Mouse (Mus musculus) frontal cortex, adult 2 months (tissue): Measurements from ENCODE around the gene Zfp524. TPM values are rescaled to one million over a fixed set of nuclear protein-coding genes. Genes with fewer than 3 reads are reported as not detected.
"Not testable (repeated sequence)": the region's sequence is repeated elsewhere in the genome, so short reads cannot be mapped to it uniquely, and the experiment has no call there.

Experiments
- DNase-seq, 2 experiments: peaks; one replicate each; pipeline ENCODE4 v3.0.0; 2022; ENCODE audit warnings: low spot score in 1 of 2; ENCODE audit errors: extremely low spot score in 1 of 2
- polyA plus RNA-seq: library from polyadenylated mRNA; depleted of rRNA; stranded (reverse); fragments of >200 nt; gene quantifications from 2 replicates; pipeline ENCODE4 v1.2.3, GENCODE M21; 2012

Gene Zfp524
- polyA plus RNA-seq, 1 experiment = 13.5 TPM

DNA sequence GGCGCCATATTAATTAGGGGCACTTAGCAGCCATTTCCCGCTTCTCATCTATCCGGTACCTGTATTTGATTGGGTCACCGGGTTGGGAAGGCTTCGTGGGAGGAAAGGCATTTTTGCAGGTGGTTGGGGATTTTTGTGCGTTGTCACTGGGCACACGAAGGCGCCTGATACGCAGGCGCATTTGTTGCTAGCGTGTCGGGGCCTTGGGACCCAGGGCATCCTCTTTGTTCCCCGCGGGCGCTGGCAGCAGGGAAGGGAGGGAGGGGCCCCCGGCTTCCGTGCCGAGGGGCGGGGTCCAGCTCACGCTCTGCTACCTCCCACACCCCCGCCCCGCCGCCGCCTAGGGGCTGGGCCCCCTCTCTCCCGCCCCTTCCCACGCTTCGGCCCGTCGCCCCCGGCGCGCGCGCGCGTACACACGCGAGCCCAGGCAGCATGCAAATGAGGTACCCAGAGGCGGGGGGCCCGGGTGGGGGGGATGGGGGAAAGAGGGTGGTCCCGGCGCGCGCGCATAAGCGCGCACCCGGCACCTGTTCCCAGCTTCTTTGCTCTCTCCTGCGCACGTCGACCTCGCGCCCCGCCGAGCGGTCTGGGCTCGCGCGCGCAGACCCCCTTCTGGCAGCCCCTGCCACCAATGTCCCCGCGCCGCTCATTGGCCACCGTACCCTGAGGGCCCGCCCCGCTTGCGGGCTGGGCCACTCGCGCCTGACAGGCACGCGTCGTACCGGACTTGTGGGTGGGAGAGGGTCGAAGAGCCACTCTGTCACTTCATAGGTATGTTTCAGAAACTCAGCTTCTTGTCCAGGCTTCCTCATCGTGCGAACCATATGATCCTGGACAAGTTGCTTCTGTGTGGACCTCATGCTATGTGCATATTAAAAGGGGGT, 1.1 kb downstream of the Zfp524 start, which contains the start of gene Gm44973:
Gm44973 (plus strand) TSS at position 379 of the 884 bp plus-strand sequence.
- peak; percentile 89 to 93 for DNase-seq

DNA sequence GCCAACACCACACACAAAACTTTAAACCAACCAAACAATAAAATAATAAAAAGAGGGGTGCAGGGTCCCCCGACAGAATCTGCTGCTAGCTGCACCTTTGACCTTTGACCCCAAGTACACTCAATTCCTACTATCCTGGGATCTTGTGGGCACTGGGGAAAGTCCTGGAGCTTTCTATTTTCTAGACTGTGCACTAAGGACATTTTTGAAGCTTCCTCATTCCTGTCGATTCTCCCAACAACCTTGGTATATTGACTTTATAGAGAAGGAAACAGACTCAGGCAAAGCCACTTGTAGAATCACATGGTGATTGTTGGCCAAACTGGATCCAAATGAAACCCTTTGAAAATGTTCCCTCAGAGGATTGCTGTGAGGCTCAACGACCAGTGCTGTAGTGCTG, 1.8 kb downstream of the Zfp524 start:
- no peak for DNase-seq

GRCm38 (mm10) chr7:5016920-5017319, 2.7 kb downstream of the Zfp524 start:
- no peak for DNase-seq

DNA sequence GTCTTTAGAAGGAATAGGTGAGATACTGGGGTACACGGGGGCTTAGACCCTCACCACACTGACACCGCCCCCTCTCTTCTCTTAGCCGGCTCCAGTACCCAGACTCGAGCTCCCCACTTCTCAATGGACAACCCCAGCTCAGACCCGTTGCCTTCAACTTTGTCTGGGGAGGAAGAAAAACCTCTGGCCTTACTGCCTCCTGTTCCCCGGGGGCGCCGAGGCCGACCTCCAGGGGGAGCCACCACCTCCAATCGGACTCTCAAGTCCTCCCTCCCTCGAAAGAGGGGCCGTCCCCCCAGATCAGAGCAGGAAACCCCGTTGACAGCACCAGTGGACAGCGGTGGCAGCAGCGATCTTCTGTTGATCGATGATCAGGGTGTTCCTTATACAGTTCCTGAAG, 3.1 kb downstream of the Zfp524 start:
- DNase-seq = no peak

GRCm38 (mm10) chr7:5017931-5018330, 3.7 kb downstream of the Zfp524 start:
- no peak for DNase-seq

GRCm38 (mm10) chr7:5019576-5019975, 5.4 kb downstream of the Zfp524 start:
- DNase-seq = not testable (repeated sequence)

- DNase-seq = peak; percentile 99 to 100
Measured at GRCm38 (mm10) chr7:5020000-5020681, 5.9 kb downstream of the Zfp524 start, which contains the start of the genes Zfp865 and Ccdc106. Zfp865 (plus strand) TSS chr7:5020376. Ccdc106 (plus strand) TSS chr7:5020553.

DNA sequence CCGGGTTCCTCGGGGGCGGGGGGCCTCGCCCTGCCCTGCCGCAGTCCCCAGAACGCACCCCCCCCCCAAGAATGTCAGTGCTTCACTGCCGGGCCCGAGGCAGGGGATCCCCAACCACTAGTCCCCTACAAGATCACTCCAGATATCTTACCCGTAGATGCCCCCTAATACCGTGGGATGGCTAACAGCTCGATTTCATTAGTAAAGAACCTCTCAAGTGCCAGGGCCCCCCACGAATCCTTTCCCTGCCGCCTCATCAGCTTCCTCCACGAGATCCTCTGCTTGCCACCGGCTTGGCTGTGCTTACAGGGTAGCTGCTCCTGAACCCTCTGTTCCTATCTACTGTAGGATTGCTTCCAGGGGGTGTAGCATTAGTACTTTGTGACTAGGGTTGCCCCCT, 6.5 kb downstream of the Zfp524 start:
- DNase-seq = no peak

- no peak for DNase-seq
Measured at GRCm38 (mm10) chr7:5021197-5021596, 7.0 kb downstream of the Zfp524 start.

- DNase-seq = no peak
Measured at GRCm38 (mm10) chr7:5029543-5029942, 15.3 kb downstream of the Zfp524 start.

- no peak for DNase-seq
Measured at GRCm38 (mm10) chr7:5029946-5030345, 15.7 kb downstream of the Zfp524 start.

- no peak for DNase-seq
Measured at GRCm38 (mm10) chr7:5030554-5031275, 16.5 kb downstream of the Zfp524 start.

- no peak for DNase-seq
Measured at GRCm38 (mm10) chr7:5031496-5031895, 17.3 kb downstream of the Zfp524 start.

GRCm38 (mm10) chr7:5033818-5034217, 19.6 kb downstream of the Zfp524 start, which contains the start of gene 4632433K11Rik:
4632433K11Rik (plus strand) TSS chr7:5034118.
- DNase-seq = no peak

DNA sequence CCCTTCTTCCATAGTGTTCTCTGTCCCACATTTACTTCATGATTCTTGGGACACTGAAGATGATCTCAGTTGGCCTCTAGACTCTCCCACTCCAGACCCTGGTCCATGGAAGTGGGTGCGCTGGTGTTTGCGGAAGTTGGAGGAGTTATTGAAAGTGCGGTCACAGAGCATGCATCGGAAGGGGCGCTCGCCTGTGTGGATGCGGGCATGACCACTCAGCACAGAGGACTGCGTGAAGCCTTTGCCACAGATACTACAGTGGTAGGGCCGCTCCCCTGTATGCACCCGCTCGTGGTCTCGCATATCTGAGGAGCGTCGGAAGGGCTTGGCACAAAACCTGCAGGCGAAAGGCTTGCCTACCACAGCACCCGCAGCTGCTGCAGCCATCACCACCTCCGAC, 21.4 kb downstream of the Zfp524 start:
- DNase-seq = no peak

DNA sequence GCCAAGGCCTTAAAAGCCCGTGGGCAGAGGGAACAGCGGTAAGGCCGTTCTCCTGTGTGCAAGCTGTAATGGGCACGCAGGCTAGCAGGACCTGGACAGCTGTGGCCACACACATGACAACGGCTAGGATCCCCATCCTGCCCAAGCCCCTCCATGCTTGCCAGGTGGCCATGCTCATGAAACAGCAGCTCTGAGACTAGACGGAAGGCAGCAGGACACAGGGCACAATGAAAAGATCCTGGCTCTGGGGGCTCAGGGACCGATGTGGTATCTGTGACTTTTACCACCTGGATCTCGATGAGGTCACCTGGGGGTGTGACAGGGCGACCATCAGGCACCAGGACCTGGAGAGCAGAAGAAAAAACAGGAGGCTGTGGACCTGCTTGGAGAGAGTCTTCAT, 21.9 kb downstream of the Zfp524 start:
- no peak for DNase-seq

- no peak for DNase-seq
Measured at GRCm38 (mm10) chr7:5037026-5037425, 22.8 kb downstream of the Zfp524 start.

DNA sequence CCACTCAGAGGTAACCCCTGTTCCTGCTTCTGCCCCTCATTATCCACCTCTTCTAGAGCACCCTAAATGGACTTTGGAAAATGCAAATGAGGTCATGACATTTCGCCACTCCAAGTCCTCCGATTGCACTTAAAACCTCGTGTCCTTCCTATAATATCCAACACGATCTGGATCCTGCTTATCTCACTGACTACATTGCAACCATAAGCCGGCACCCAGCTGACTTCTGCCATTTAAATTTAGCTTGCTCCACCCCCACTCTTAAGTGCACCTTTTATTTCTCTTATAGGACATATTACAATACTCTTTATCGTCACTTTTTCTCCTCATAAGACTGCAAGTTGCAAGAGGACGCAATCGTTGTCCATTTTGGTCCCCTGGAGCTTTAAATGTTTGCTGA, 23.3 kb downstream of the Zfp524 start:
- no peak for DNase-seq

DNA sequence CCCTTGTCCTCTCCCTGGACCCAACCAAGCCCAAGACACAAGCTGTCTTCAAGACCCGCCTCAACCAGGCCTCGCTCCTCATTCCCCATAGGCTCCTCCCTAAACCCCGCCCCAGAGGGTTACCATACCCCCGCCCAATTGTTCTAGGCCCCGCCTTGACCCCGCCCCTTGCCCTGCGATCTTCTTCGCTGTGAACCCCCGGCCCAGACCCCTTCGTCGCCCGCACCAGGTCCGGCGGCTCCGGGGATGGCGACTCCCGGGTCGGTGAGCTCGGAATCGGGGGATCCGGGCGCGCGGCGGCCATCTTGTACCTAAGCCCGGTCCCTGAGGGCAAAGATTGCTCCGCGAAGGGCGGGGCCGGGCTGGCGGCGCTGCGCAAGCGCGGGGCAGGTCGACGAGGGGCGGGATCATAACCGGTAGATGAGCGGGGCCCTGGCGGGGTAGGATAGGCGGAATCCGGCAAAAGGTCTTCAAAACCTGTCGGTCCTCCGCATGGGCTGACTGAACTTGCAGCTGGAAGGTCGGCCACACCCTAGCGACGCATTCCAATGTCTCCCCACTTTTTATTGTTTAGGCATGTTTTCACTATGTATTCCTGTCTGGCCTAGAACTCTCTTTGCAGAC, 24.0 kb downstream of the Zfp524 start, which contains the start of gene Zfp784:
Zfp784 (minus strand) TSS at position 338 of the 624 bp plus-strand sequence.
- DNase-seq = peak; percentile 81 to 90

DNA sequence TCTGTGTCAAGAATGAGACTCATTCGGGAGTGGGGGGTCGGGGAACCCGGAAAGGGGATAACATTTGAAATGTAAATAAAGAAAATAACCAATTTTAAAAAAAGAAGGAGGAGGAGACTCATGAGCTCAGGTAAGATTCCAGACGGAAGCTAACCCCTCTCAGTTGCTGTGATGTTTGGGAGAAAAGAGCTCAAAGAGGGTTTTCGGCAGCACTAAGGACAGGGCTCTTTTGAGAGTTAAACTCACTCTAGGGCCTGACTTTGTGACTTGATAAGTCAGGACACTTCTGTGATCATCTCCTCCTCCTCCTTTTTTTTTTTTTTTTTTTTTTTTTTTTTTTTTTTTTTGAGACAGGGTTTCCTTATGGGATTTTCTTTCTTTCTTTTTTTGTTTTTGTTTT, 24.7 kb downstream of the Zfp524 start:
- DNase-seq = no peak
